Mouse (Mus musculus): ENCODE results near the gene Scmh1.

GRCm38 (mm10) chr4:120369156-120369555 lies 35.9 kb upstream of the Scmh1 start:
- TF ChIP-seq POLR2A (IDR thresholded peaks at IDR 0.05; ENCODE audit: insufficient read depth, low read depth, low read length) (no peak), CTCF (IDR thresholded peaks at IDR 0.05; ENCODE audit: insufficient read depth, low read depth, low read length) (no peak)
